Mouse (Mus musculus): ENCODE results near the gene Gsdma2.

DNA sequence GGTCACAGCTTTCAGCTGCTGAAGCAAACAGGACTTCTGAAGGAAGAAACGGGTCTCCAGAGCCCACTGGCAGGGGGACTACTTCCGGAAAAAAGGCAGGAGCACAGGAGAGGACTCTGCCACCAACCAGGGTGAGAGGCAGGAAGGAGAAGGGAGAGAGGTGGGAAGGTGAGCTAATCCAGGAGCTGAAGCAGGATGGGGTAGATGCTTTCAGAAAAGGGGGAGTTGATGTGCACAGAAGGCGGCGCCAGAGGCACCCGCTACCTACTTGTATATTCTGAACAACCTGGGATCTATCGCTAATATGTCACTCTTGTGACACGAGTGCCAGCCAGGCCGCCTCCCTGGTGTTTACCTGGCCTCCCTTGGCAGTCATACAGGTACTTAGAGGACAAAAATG lies 48.6 kb upstream of the Gsdma2 start, which contains the start of gene Lrrc3c:
- no peak for TF ChIP-seq CTCF (IDR thresholded peaks at IDR 0.05; ENCODE audit: low read depth, low read length)
- no peak for TF ChIP-seq POLR2AphosphoS5 (IDR thresholded peaks at IDR 0.05; ENCODE audit: insufficient replicate concordance, low read depth, low read length)
